Mouse (Mus musculus): ENCODE data around the gene Mef2d.
A peak's percentile ranks its signal among the peaks of the same experiment; 100 is the strongest.

Gene Mef2d

GRCm38 (mm10) chr3:88212356-88212755, 70.2 kb downstream of the Mef2d start:
- DNase-seq, result no peak

GRCm38 (mm10) chr3:88213019-88213418, 70.8 kb downstream of the Mef2d start:
- no peak for DNase-seq

- no peak for DNase-seq
These were observed 72.2 kb downstream of the Mef2d start for GRCm38 (mm10) chr3:88214197-88214938.

GRCm38 (mm10) chr3:88214971-88215552, 72.9 kb downstream of the Mef2d start:
- DNase-seq, result peak; percentile 12

- no peak for DNase-seq
These were observed 73.4 kb downstream of the Mef2d start for GRCm38 (mm10) chr3:88215553-88216004.

GRCm38 (mm10) chr3:88216116-88216515, 73.9 kb downstream of the Mef2d start:
- no peak for DNase-seq

- DNase-seq, result no peak
These were observed 74.6 kb downstream of the Mef2d start for GRCm38 (mm10) chr3:88216534-88217326.

GRCm38 (mm10) chr3:88217679-88218078, 75.5 kb downstream of the Mef2d start:
- DNase-seq, result no peak

GRCm38 (mm10) chr3:88219940-88220339, 77.8 kb downstream of the Mef2d start:
- no peak for DNase-seq

GRCm38 (mm10) chr3:88220842-88221241, 78.7 kb downstream of the Mef2d start:
- peak; percentile 68 for DNase-seq

Measured in kidney, adult 18-20 months (tissue).